Mouse (Mus musculus) myocyte (in vitro differentiated cells): ENCODE measurements around the gene March1.

Source experiments
- CEBPB ChIP-seq: IDR thresholded peaks from 2 replicates; pipeline ENCODE4 v1.6.1; 2011; ENCODE audit warnings: mild to moderate bottlenecking, moderate library complexity; ENCODE audit not compliant: poor library complexity, insufficient read depth, severe bottlenecking
- E2F4 ChIP-seq: IDR thresholded peaks from one replicate; pipeline ENCODE4 v1.6.1; 2011; ENCODE audit warnings: mild to moderate bottlenecking, control low read depth, moderate library complexity; ENCODE audit not compliant: insufficient read depth
- MAX ChIP-seq: IDR thresholded peaks from one replicate; pipeline ENCODE4 v1.6.1; 2011; ENCODE audit warnings: low read depth, mild to moderate bottlenecking, control low read depth
- MYOD1 ChIP-seq, 3 experiments: IDR thresholded peaks; one replicate each; pipeline ENCODE4 v1.6.1; 2011; ENCODE audit warnings: control low read depth in 2 of 3, low read depth in 2 of 3, mild to moderate bottlenecking in 2 of 3, moderate library complexity in 1 of 3; ENCODE audit not compliant: insufficient read length in 2 of 3, control insufficient read depth in 1 of 3
- MYOG ChIP-seq, 3 experiments: IDR thresholded peaks; one replicate each; pipeline ENCODE4 v1.6.1; 2011; ENCODE audit warnings: control low read depth in 2 of 3, low read depth in 2 of 3, mild to moderate bottlenecking in 2 of 3; ENCODE audit not compliant: insufficient read length in 2 of 3, control insufficient read depth in 1 of 3, insufficient read depth in 1 of 3
- POLR2A ChIP-seq: IDR thresholded peaks from one replicate; pipeline ENCODE4 v1.6.1; 2011; ENCODE audit warnings: low read depth, mild to moderate bottlenecking, control low read depth, moderate library complexity; ENCODE audit not compliant: insufficient read length
- POLR2AphosphoS2 ChIP-seq: IDR thresholded peaks from one replicate; pipeline ENCODE4 v1.6.1; 2011; ENCODE audit warnings: low read depth, control low read depth; ENCODE audit not compliant: insufficient read length
- REST ChIP-seq: IDR thresholded peaks from one replicate; pipeline ENCODE4 v1.6.1; 2011; ENCODE audit warnings: mild to moderate bottlenecking, control low read depth, moderate library complexity; ENCODE audit not compliant: insufficient read depth, insufficient read length
- SRF ChIP-seq: IDR thresholded peaks from one replicate; pipeline ENCODE4 v1.6.1; 2011; ENCODE audit warnings: low read depth; ENCODE audit not compliant: control insufficient read depth, insufficient read length
- TCF12 ChIP-seq: IDR thresholded peaks from one replicate; pipeline ENCODE4 v1.6.1; 2011; ENCODE audit warnings: mild to moderate bottlenecking, control low read depth; ENCODE audit not compliant: poor library complexity, insufficient read depth, severe bottlenecking
- TCF3 ChIP-seq: IDR thresholded peaks from one replicate; pipeline ENCODE4 v1.6.1; 2011; ENCODE audit warnings: low read depth, control low read depth; ENCODE audit not compliant: insufficient read length
- USF1 ChIP-seq: IDR thresholded peaks from one replicate; pipeline ENCODE4 v1.6.1; 2011; ENCODE audit warnings: low read depth, mild to moderate bottlenecking, control low read depth, moderate library complexity

- no peak for TF ChIP-seq POLR2A
- no peak for TF ChIP-seq MAX
- no peak for TF ChIP-seq REST
- TF ChIP-seq E2F4: no peak
- no peak for TF ChIP-seq MYOD1 (IDR thresholded peaks at IDR 0.05; ENCODE audit: control insufficient read depth in 1 of 3, insufficient read length in 2 of 3, low read depth in 2 of 3)
- no peak for TF ChIP-seq CEBPB
- no peak for TF ChIP-seq USF1
- TF ChIP-seq POLR2AphosphoS2: no peak
- no peak for TF ChIP-seq TCF12
- no peak for TF ChIP-seq MYOG (IDR thresholded peaks at IDR 0.05; ENCODE audit: control insufficient read depth in 1 of 3, insufficient read depth in 1 of 3, insufficient read length in 2 of 3, low read depth in 2 of 3)
- no peak for TF ChIP-seq SRF
- TF ChIP-seq TCF3: no peak
Observed at GRCm38 (mm10) chr8:66520576-66520975, 902.9 kb downstream of the March1 start.
